Mouse (Mus musculus) kidney, embryonic 14.5 days (tissue): ENCODE data around the gene Cyp4a30b. TPM values are rescaled to one million over a fixed set of nuclear protein-coding genes. Genes with fewer than 3 reads are reported as not detected.
A peak's percentile ranks its signal among the peaks of the same experiment; 100 is the strongest.
"Not testable (repeated sequence)": the region's sequence is repeated elsewhere in the genome, so short reads cannot be mapped to it uniquely, and the experiment has no call there.

Experiments used
- ATAC-seq: fragments of 200-750 bp; cut with Nextera tagmentation; 2 replicates; pipeline ENCODE4 v1.8.0; 2017; ENCODE audit warnings: moderate number of reproducible peaks, mild to moderate bottlenecking, moderate TSS enrichment, moderate library complexity; ENCODE audit not compliant: low FRiP score, low TSS enrichment
- H3K27ac ChIP-seq: fragments of 300-500 bp; sonication (generic); 2 replicates; pipeline ENCODE4 v1.5.1; 2014; ENCODE audit warnings: low read depth, mild to moderate bottlenecking, low read length, moderate library complexity, mixed read lengths
- H3K27me3 ChIP-seq: fragments of 300-500 bp; sonication (generic); 2 replicates; pipeline ENCODE4 v1.6.1; 2014; ENCODE audit warnings: mild to moderate bottlenecking, low read length; ENCODE audit not compliant: control insufficient read depth, insufficient read depth
- H3K36me3 ChIP-seq: fragments of 300-500 bp; sonication (generic); 2 replicates; pipeline ENCODE4 v1.6.1; 2014; ENCODE audit warnings: low read length, mixed read lengths; ENCODE audit not compliant: control insufficient read depth, insufficient read depth
- H3K4me1 ChIP-seq: fragments of 300-500 bp; sonication (generic); 2 replicates; pipeline ENCODE4 v1.6.1; 2014; ENCODE audit warnings: low read length, mixed read lengths; ENCODE audit not compliant: control insufficient read depth, insufficient read depth
- H3K4me2 ChIP-seq: fragments of 300-500 bp; sonication (generic); replicated peaks from 2 replicates; pipeline ENCODE4 v1.6.1; 2014; ENCODE audit warnings: low read depth, mild to moderate bottlenecking, low read length
- H3K4me3 ChIP-seq: fragments of 300-500 bp; sonication (generic); 2 replicates; pipeline ENCODE4 v1.5.1; 2014; ENCODE audit warnings: mild to moderate bottlenecking, low read length
- H3K9ac ChIP-seq: fragments of 300-500 bp; sonication (generic); 2 replicates; pipeline ENCODE4 v1.6.1; 2014; ENCODE audit warnings: low read depth, mild to moderate bottlenecking, low read length, moderate library complexity
- H3K9me3 ChIP-seq: fragments of 300-500 bp; sonication (generic); 2 replicates; pipeline ENCODE4 v1.6.1; 2016; ENCODE audit warnings: low read length; ENCODE audit not compliant: control insufficient read depth
- WGBS: fragments of 180-500 bp; shearing (Covaris S2); extraction: QIAGEN DNeasy Blood & Tissue Kit; methylation state at CpG from one replicate; pipeline ENCODE4 v1.1.7; 2014; 5-methylcytosine and 5-hydroxymethylcytosine counted together
- polyA plus RNA-seq: library from polyadenylated mRNA; unstranded; fragments of >200 nt; fragmentation: Nextera tagmentation; extraction: Ambion mirVana; gene quantifications from 2 replicates; pipeline ENCODE4 v1.2.1, GENCODE M21; 2014

Gene Cyp4a30b
- 0.37 TPM in 2 replicates for polyA plus RNA-seq

GRCm38 (mm10) chr4:115452304-115452703 lies at the start of gene Cyp4a30b:
Gene Cyp4a30b, plus strand, starts transcription at chr4:115452604.
- Histone ChIP-seq H3K27ac (peak within 1 kb of the TSS; percentile 24; the same call in 1 of the 2 replicates), H3K9me3 (no peaks in the 10 kb centered on the region), H3K27me3 (no peaks in the 10 kb centered on the region), H3K4me3 (no peak within 1 kb of the TSS), H3K4me2 (no peak within 1 kb of the TSS), H3K4me1 (no peaks in the 10 kb centered on the region), H3K36me3 (no peaks in the 10 kb centered on the region), H3K9ac (no peak within 1 kb of the TSS)
- no peak for ATAC-seq
- WGBS = 64% methylated on average over 3 of the region's 3 CpGs

- not testable (repeated sequence) for H3K9me3 ChIP-seq, H3K4me1 ChIP-seq, H3K4me2 ChIP-seq, H3K27me3 ChIP-seq, ATAC-seq, H3K4me3 ChIP-seq, H3K27ac ChIP-seq, H3K36me3 ChIP-seq, H3K9ac ChIP-seq
Observed at GRCm38 (mm10) chr4:115411324-115411723, 41.1 kb upstream of the Cyp4a30b start, which contains the start of gene Cyp4a12b. Gene Cyp4a12b, plus strand, starts transcription at chr4:115411624.

GRCm38 (mm10) chr4:115450577-115451137 lies 1.7 kb upstream of the Cyp4a30b start:
- ATAC-seq = peak; percentile 71
- Histone ChIP-seq H3K4me3 (no peak overlapping the region), H3K27me3 (no peaks in the 10 kb centered on the region), H3K4me2 (no peak overlapping the region), H3K36me3 (no peaks in the 10 kb centered on the region), H3K27ac (no peak overlapping the region), H3K9me3 (no peaks in the 10 kb centered on the region), H3K9ac (no peak overlapping the region), H3K4me1 (no peaks in the 10 kb centered on the region)
- WGBS = 57% methylated on average over 3 of the region's 3 CpGs

- WGBS = 87% methylated on average over 3 of the region's 3 CpGs
- H3K4me2 ChIP-seq, H3K4me3 ChIP-seq, ATAC-seq, H3K27ac ChIP-seq, H3K9me3 ChIP-seq, H3K9ac ChIP-seq, H3K4me1 ChIP-seq, H3K27me3 ChIP-seq, H3K36me3 ChIP-seq: not testable (repeated sequence)
Observed at GRCm38 (mm10) chr4:115473585-115473984, 21.2 kb downstream of the Cyp4a30b start.

GRCm38 (mm10) chr4:115476051-115476450 lies 23.6 kb downstream of the Cyp4a30b start:
- not testable (repeated sequence) for H3K36me3 ChIP-seq, H3K4me3 ChIP-seq, H3K27ac ChIP-seq, H3K4me2 ChIP-seq, ATAC-seq, H3K9ac ChIP-seq, H3K27me3 ChIP-seq, H3K4me1 ChIP-seq, H3K9me3 ChIP-seq

GRCm38 (mm10) chr4:115481006-115481652 lies 28.7 kb downstream of the Cyp4a30b start:
- no peaks in the 10 kb centered on the region for H3K27me3 ChIP-seq
- 75% methylated on average over 6 of the region's 6 CpGs for WGBS
- H3K4me3 ChIP-seq = no peak overlapping the region
- H3K4me1 ChIP-seq = no peaks in the 10 kb centered on the region
- H3K9ac ChIP-seq = no peak overlapping the region
- H3K36me3 ChIP-seq = no peaks in the 10 kb centered on the region
- no peak overlapping the region for H3K4me2 ChIP-seq
- no peak overlapping the region for H3K27ac ChIP-seq
- H3K9me3 ChIP-seq = no peaks in the 10 kb centered on the region
- ATAC-seq = no peak

GRCm38 (mm10) chr4:115496001-115496400 lies 43.6 kb downstream of the Cyp4a30b start, which contains the start of gene Cyp4a14:
Gene Cyp4a14, minus strand, starts transcription at chr4:115496142.
- H3K36me3 ChIP-seq = no peaks in the 10 kb centered on the region
- no peak within 1 kb of the TSS for H3K9ac ChIP-seq
- no peak for ATAC-seq
- H3K4me1 ChIP-seq = no peaks in the 10 kb centered on the region
- no peak within 1 kb of the TSS for H3K27ac ChIP-seq
- WGBS = 70% methylated on average over 1 of the region's 1 CpGs
- no peak within 1 kb of the TSS for H3K4me3 ChIP-seq
- H3K27me3 ChIP-seq = no peaks in the 10 kb centered on the region
- no peak within 1 kb of the TSS for H3K4me2 ChIP-seq
- no peaks in the 10 kb centered on the region for H3K9me3 ChIP-seq

GRCm38 (mm10) chr4:115497466-115497865 lies 45.1 kb downstream of the Cyp4a30b start:
- no peaks in the 10 kb centered on the region for H3K4me1 ChIP-seq
- H3K4me3 ChIP-seq = no peak overlapping the region
- no peak for ATAC-seq
- no peak overlapping the region for H3K9ac ChIP-seq
- H3K4me2 ChIP-seq = no peak overlapping the region
- no peak overlapping the region for H3K27ac ChIP-seq
- no peaks in the 10 kb centered on the region for H3K9me3 ChIP-seq
- H3K36me3 ChIP-seq = no peaks in the 10 kb centered on the region
- WGBS = 85% methylated on average over 3 of the region's 3 CpGs
- H3K27me3 ChIP-seq = no peaks in the 10 kb centered on the region

- not testable (repeated sequence) for H3K9me3 ChIP-seq, H3K36me3 ChIP-seq, ATAC-seq
Observed at GRCm38 (mm10) chr4:115513964-115514363, 61.6 kb downstream of the Cyp4a30b start.

More at GRCm38 (mm10) chr4:115513964-115514363, 61.6 kb downstream of the Cyp4a30b start:
- H3K9ac ChIP-seq, H3K4me3 ChIP-seq, H3K27me3 ChIP-seq, H3K27ac ChIP-seq, H3K4me2 ChIP-seq, H3K4me1 ChIP-seq: not testable (repeated sequence)
